Mouse (Mus musculus): ENCODE data around the gene Ankub1. TPM values are rescaled to one million over a fixed set of nuclear protein-coding genes. Genes with fewer than 3 reads are reported as not detected.

Ankub1 gene
- total RNA-seq, 1 experiment from 2014 or later, result not detected

- ATAC-seq (replicated peaks in 1 of 2; ENCODE audit: insufficient read depth in 1 of 2, low FRiP score in 2 of 2, low TSS enrichment in 1 of 2, low read depth in 1 of 2, poor library complexity in 2 of 2, severe bottlenecking in 2 of 2), result no peak
Observed at GRCm38 (mm10) chr3:57653646-57654045, 39.0 kb downstream of the Ankub1 start.

- ATAC-seq (replicated peaks in 1 of 2; ENCODE audit: insufficient read depth in 1 of 2, low FRiP score in 2 of 2, low TSS enrichment in 1 of 2, low read depth in 1 of 2, poor library complexity in 2 of 2, severe bottlenecking in 2 of 2), result no peak
Observed at GRCm38 (mm10) chr3:57652485-57652884, 40.1 kb downstream of the Ankub1 start.

GRCm38 (mm10) chr3:57651865-57652259 is 40.7 kb downstream of the Ankub1 start:
- ATAC-seq (replicated peaks in 1 of 2; ENCODE audit: insufficient read depth in 1 of 2, low FRiP score in 2 of 2, low TSS enrichment in 1 of 2, low read depth in 1 of 2, poor library complexity in 2 of 2, severe bottlenecking in 2 of 2), result peak in 1 of 2 experiments; percentile 20; a peak in 1 of 4 replicates

GRCm38 (mm10) chr3:57651231-57651864 is 41.3 kb downstream of the Ankub1 start, which contains the start of gene Commd2:
TSS of gene Commd2 (minus strand) at chr3:57651715.
- peak; percentile 99 for ATAC-seq (replicated peaks in 1 of 2; ENCODE audit: insufficient read depth in 1 of 2, low FRiP score in 2 of 2, low TSS enrichment in 1 of 2, low read depth in 1 of 2, poor library complexity in 2 of 2, severe bottlenecking in 2 of 2)

- no peak for ATAC-seq (replicated peaks in 1 of 2; ENCODE audit: insufficient read depth in 1 of 2, low FRiP score in 2 of 2, low TSS enrichment in 1 of 2, low read depth in 1 of 2, poor library complexity in 2 of 2, severe bottlenecking in 2 of 2)
Observed at GRCm38 (mm10) chr3:57643191-57643590, 49.4 kb downstream of the Ankub1 start.

GRCm38 (mm10) chr3:57637596-57637995 is 55.0 kb downstream of the Ankub1 start:
- no peak for ATAC-seq (replicated peaks in 1 of 2; ENCODE audit: insufficient read depth in 1 of 2, low FRiP score in 2 of 2, low TSS enrichment in 1 of 2, low read depth in 1 of 2, poor library complexity in 2 of 2, severe bottlenecking in 2 of 2)

GRCm38 (mm10) chr3:57634763-57635487 is 57.7 kb downstream of the Ankub1 start:
- ATAC-seq (replicated peaks in 1 of 2; ENCODE audit: insufficient read depth in 1 of 2, low FRiP score in 2 of 2, low TSS enrichment in 1 of 2, low read depth in 1 of 2, poor library complexity in 2 of 2, severe bottlenecking in 2 of 2), result no peak

- ATAC-seq (replicated peaks in 1 of 2; ENCODE audit: insufficient read depth in 1 of 2, low FRiP score in 2 of 2, low TSS enrichment in 1 of 2, low read depth in 1 of 2, poor library complexity in 2 of 2, severe bottlenecking in 2 of 2), result no peak
Observed at GRCm38 (mm10) chr3:57626954-57627513, 65.6 kb downstream of the Ankub1 start.

- peak; percentile 65 to 78 for ATAC-seq (replicated peaks in 1 of 2; ENCODE audit: insufficient read depth in 1 of 2, low FRiP score in 2 of 2, low TSS enrichment in 1 of 2, low read depth in 1 of 2, poor library complexity in 2 of 2, severe bottlenecking in 2 of 2)
Observed at GRCm38 (mm10) chr3:57625275-57625997, 67.2 kb downstream of the Ankub1 start.

- ATAC-seq (replicated peaks in 1 of 2; ENCODE audit: insufficient read depth in 1 of 2, low FRiP score in 2 of 2, low TSS enrichment in 1 of 2, low read depth in 1 of 2, poor library complexity in 2 of 2, severe bottlenecking in 2 of 2), result no peak
Observed at GRCm38 (mm10) chr3:57619718-57620117, 72.9 kb downstream of the Ankub1 start.

GRCm38 (mm10) chr3:57615652-57616051 is 76.9 kb downstream of the Ankub1 start:
- ATAC-seq (replicated peaks in 1 of 2; ENCODE audit: insufficient read depth in 1 of 2, low FRiP score in 2 of 2, low TSS enrichment in 1 of 2, low read depth in 1 of 2, poor library complexity in 2 of 2, severe bottlenecking in 2 of 2), result no peak

GRCm38 (mm10) chr3:57612430-57612997 is 80.1 kb downstream of the Ankub1 start:
- no peak for ATAC-seq (replicated peaks in 1 of 2; ENCODE audit: insufficient read depth in 1 of 2, low FRiP score in 2 of 2, low TSS enrichment in 1 of 2, low read depth in 1 of 2, poor library complexity in 2 of 2, severe bottlenecking in 2 of 2)

- no peak for ATAC-seq (replicated peaks in 1 of 2; ENCODE audit: insufficient read depth in 1 of 2, low FRiP score in 2 of 2, low TSS enrichment in 1 of 2, low read depth in 1 of 2, poor library complexity in 2 of 2, severe bottlenecking in 2 of 2)
Observed at GRCm38 (mm10) chr3:57611776-57612175, 80.8 kb downstream of the Ankub1 start.

Other genes starting within 250 kb of the Ankub1 start
- 0.56 and 0.99 TPM in 2 replicates for gene Wwtr1, start 116.9 kb downstream of the Ankub1 start, total RNA-seq (2017)
- 11.7 and 22.3 TPM in 2 replicates for gene Commd2, start 41.1 kb downstream of the Ankub1 start, total RNA-seq (2017)
- gene Rnf13, start 43.3 kb upstream of the Ankub1 start, total RNA-seq (2017), result 75.7 and 96.2 TPM in 2 replicates
- gene Pfn2, start 155.3 kb upstream of the Ankub1 start, total RNA-seq (2017), result 0.30 TPM in 1 of 2 replicates, not detected in the other